Comparison of ENCODE assay signal across 32 mouse cellular contexts in the genomic region with DNA sequence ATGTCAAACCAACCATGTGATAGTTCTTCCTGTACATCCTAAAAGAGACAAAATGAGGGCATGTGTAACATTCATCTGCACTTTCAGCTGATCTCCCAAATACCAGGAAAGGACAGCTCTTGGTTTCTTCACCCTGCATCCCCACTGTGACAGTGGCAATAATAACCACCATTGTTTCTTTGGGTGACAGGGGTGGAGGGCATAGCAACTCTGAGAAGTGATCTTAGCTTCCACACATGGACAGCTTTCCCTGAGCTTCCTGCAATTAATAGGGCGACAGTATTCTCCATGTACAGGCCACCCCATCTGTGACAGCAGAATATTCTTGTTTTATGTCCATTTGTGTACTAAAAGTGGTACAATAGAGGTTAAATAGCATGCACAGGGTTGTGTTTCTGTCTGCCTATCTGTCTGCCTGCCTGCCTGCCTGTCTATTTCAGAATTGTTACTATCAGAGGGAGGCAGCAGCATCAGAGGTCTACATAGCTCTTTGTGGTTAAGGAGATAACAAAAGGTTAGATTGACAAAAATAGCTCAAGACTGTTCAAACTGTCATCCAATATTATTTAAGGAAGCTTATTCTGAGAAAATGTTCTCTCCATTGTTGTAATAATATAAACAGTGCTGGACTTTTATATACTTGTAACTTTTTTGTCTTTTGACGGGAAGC.
A peak's percentile ranks its signal among the peaks of the same experiment; 100 is the strongest.
DNase-seq lines count a peak whose midpoint lies in the region; ATAC-seq and TF ChIP-seq lines count a peak whose summit lies in the region.
"Had no signal": no experiment of that assay in that cellular context is flagged by ENCODE, and none has a peak within 500 bp of the region (broad histone marks: within the 10 kb centered on the region; RNA-seq: fewer than 3 reads in every experiment).

No protein-coding gene starts in this region.

- no peak overlapping the region for H3K9ac ChIP-seq in liver, embryonic 14.5 days (replicated peaks)
- H3K9ac ChIP-seq: embryonic facial prominence, embryonic 12.5 days; forebrain, embryonic 15.5 days; heart, embryonic 13.5 days; hindbrain, embryonic 15.5 days; limb, embryonic 13.5 days; neural tube, embryonic 13.5 days had no signal

- DNase-seq in MEL-GATA-1-ER (ENCODE audit: extremely low read depth, low read depth) = peak; percentile 70
- peak; percentile 10 for DNase-seq in c-Kit-positive CD71-positive TER-119-positive erythroid progenitor cells, embryonic 14.5 days (ENCODE audit: low spot score)
- peak; percentile 2 to 7 (median 6) for DNase-seq in liver, embryonic 14.5 days (ENCODE audit: low read depth in 3 of 3, low spot score in 3 of 3)
- DNase-seq in kidney, postnatal 4 days = no peak
- DNase-seq in frontal cortex, postnatal 36 days (ENCODE audit: low spot score in 2 of 2) = no peak
- DNase-seq in testis, postnatal 14 days (ENCODE audit: low spot score) = no peak
- no peak for DNase-seq in gastrocnemius, postnatal 10 days
- DNase-seq: adrenal gland, postnatal 14 days; cerebellum, adult 9-10 months; cerebellum, postnatal 36 days; embryo, embryonic 11 days; gastrocnemius, adult 2 months; heart, postnatal 10 days; kidney, adult 11 months; kidney, postnatal 25 days; lung, adult 2 months; lung, postnatal 10 days had no signal

- TF ChIP-seq EP300 in liver, embryonic 14.5 days (IDR thresholded peaks at IDR 0.05; ENCODE audit: low read depth) = peak; percentile 68

- peak; percentile 75 for ATAC-seq in liver, embryonic 14.5 days (ENCODE audit: insufficient read depth)
- peak; percentile 95 for ATAC-seq in megakaryocyte progenitor cell, adult 5-6 weeks (replicated peaks; ENCODE audit: poor library complexity)
- ATAC-seq: forebrain, embryonic 15.5 days; inflammation-experienced regulatory T-cells, adult 6 months; midbrain, embryonic 16.5 days; Patski had no signal

- H3K27ac ChIP-seq in liver, embryonic 14.5 days = no peak overlapping the region
- H3K27ac ChIP-seq: embryonic facial prominence, embryonic 12.5 days; forebrain, embryonic 10.5 days; forebrain, embryonic 15.5 days; gastrocnemius, adult 2 months; heart, embryonic 13.5 days; hindbrain, embryonic 10.5 days; hindbrain, embryonic 15.5 days; layer of hippocampus, adult 2 months; limb, embryonic 13.5 days; macrophage; neural tube, embryonic 13.5 days had no signal

- H3K4me3 ChIP-seq in liver, embryonic 14.5 days (ENCODE audit: insufficient read depth in 1 of 2, low read depth in 2 of 2, low read length in 2 of 2) = no peak overlapping the region
- H3K4me3 ChIP-seq: embryonic facial prominence, embryonic 12.5 days; forebrain, embryonic 10.5 days; forebrain, embryonic 15.5 days; gastrocnemius, adult 2 months; heart, embryonic 13.5 days; hindbrain, embryonic 10.5 days; hindbrain, embryonic 15.5 days; layer of hippocampus, adult 2 months; limb, embryonic 13.5 days; neural tube, embryonic 13.5 days had no signal

- WGBS in liver, embryonic 14.5 days (ENCODE audit: insufficient replicate concordance) = 26% methylated on average over 2 of the region's 2 CpGs

- no peaks in the 10 kb centered on the region for H3K27me3 ChIP-seq in liver, embryonic 14.5 days (ENCODE audit: control insufficient read depth, insufficient read depth, low read length)
- H3K27me3 ChIP-seq: embryonic facial prominence, embryonic 12.5 days; forebrain, embryonic 15.5 days; heart, embryonic 13.5 days; hindbrain, embryonic 15.5 days; limb, embryonic 13.5 days; neural tube, embryonic 13.5 days; Patski had no signal

- no peak overlapping the region for H3K4me2 ChIP-seq in liver, embryonic 14.5 days (ENCODE audit: low read depth)
- H3K4me2 ChIP-seq: embryonic facial prominence, embryonic 12.5 days; forebrain, embryonic 15.5 days; heart, embryonic 13.5 days; hindbrain, embryonic 15.5 days; limb, embryonic 13.5 days; midbrain, embryonic 11.5 days; neural tube, embryonic 13.5 days had no signal

- H3K9me3 ChIP-seq in liver, embryonic 14.5 days (ENCODE audit: control insufficient read depth, low read length) = no peaks in the 10 kb centered on the region
- H3K9me3 ChIP-seq: embryonic facial prominence, embryonic 12.5 days; forebrain, embryonic 10.5 days; forebrain, embryonic 15.5 days; heart, embryonic 13.5 days; hindbrain, embryonic 10.5 days; hindbrain, embryonic 15.5 days; limb, embryonic 13.5 days; neural tube, embryonic 13.5 days had no signal

- peaks cover 0 to 8% of the 10 kb centered on the region in 2 experiments; a peak in 2 of 4 replicates for H3K4me1 ChIP-seq in liver, embryonic 14.5 days (replicated peaks; ENCODE audit: control insufficient read depth in 2 of 2, insufficient read depth in 2 of 2, low read length in 1 of 2)
- H3K4me1 ChIP-seq: embryonic facial prominence, embryonic 12.5 days; forebrain, embryonic 15.5 days; hindbrain, embryonic 10.5 days; hindbrain, embryonic 15.5 days; limb, embryonic 13.5 days; neural tube, embryonic 13.5 days had no signal

- no peaks in the 10 kb centered on the region for H3K36me3 ChIP-seq in liver, embryonic 14.5 days (replicated peaks; ENCODE audit: control insufficient read depth, insufficient read depth, low read depth)
- H3K36me3 ChIP-seq: embryonic facial prominence, embryonic 12.5 days; forebrain, embryonic 10.5 days; forebrain, embryonic 15.5 days; heart, embryonic 13.5 days; hindbrain, embryonic 10.5 days; hindbrain, embryonic 15.5 days; limb, embryonic 13.5 days; neural tube, embryonic 13.5 days had no signal

- TF ChIP-seq CTCF in liver, embryonic 14.5 days (IDR thresholded peaks at IDR 0.05; ENCODE audit: low read depth) = no peak

Comparison
In these comparisons a context has a peak if more than half of its experiments do, and no peak if none do; other contexts are left out.
1. DNase-seq: peak in MEL-GATA-1-ER (single experiment), c-Kit-positive CD71-positive TER-119-positive erythroid progenitor cells, embryonic 14.5 days (single experiment) and liver, embryonic 14.5 days (3 of 3); none in kidney, postnatal 4 days (0 of 2), frontal cortex, postnatal 36 days (0 of 2), testis, postnatal 14 days (single experiment) and gastrocnemius, postnatal 10 days (single experiment).